Mouse (Mus musculus) intestine, postnatal 0 days (tissue): ENCODE data around the gene Slc46a2. TPM values are rescaled to one million over a fixed set of nuclear protein-coding genes. Genes with fewer than 3 reads are reported as not detected.

ENCODE experiments used
- ATAC-seq: fragments of 200-750 bp; cut with Nextera tagmentation; 2 replicates; pipeline ENCODE4 v1.8.0; 2017; ENCODE audit warnings: mild to moderate bottlenecking, moderate TSS enrichment, moderate library complexity
- H3K27ac ChIP-seq: fragments of 300-500 bp; sonication (generic); 2 replicates; pipeline ENCODE4 v1.5.1; 2014; ENCODE audit warnings: mild to moderate bottlenecking, low read depth, low read length, moderate library complexity
- H3K27me3 ChIP-seq: fragments of 300-500 bp; sonication (generic); replicated peaks from 2 replicates; pipeline ENCODE4 v1.6.1; 2014; ENCODE audit warnings: low read length, mixed read lengths; ENCODE audit not compliant: control insufficient read depth, insufficient read depth
- H3K36me3 ChIP-seq: fragments of 300-500 bp; sonication (generic); 2 replicates; pipeline ENCODE4 v1.6.1; 2014; ENCODE audit warnings: mild to moderate bottlenecking, moderate library complexity; ENCODE audit not compliant: control insufficient read depth, insufficient read depth
- H3K4me1 ChIP-seq: fragments of 300-500 bp; sonication (generic); replicated peaks from 2 replicates; pipeline ENCODE4 v1.6.1; 2014; ENCODE audit warnings: antibody characterized with exemption, low read length, mixed read lengths; ENCODE audit not compliant: control insufficient read depth, insufficient read depth
- H3K4me2 ChIP-seq: fragments of 300-500 bp; sonication (generic); replicated peaks from 2 replicates; pipeline ENCODE4 v1.6.1; 2014; ENCODE audit warnings: low read depth, mild to moderate bottlenecking, moderate library complexity
- H3K4me3 ChIP-seq: fragments of 300-500 bp; sonication (generic); 2 replicates; pipeline ENCODE4 v1.5.1; 2014; ENCODE audit warnings: low read depth, low read length
- H3K9ac ChIP-seq: fragments of 300-500 bp; sonication (generic); 2 replicates; pipeline ENCODE4 v1.6.1; 2014; ENCODE audit warnings: mild to moderate bottlenecking, low read depth, low read length
- H3K9me3 ChIP-seq: fragments of 300-500 bp; sonication (generic); 2 replicates; pipeline ENCODE4 v1.6.1; 2016; ENCODE audit warnings: mixed run types; ENCODE audit not compliant: control insufficient read depth
- CTCF ChIP-seq: sonication (generic); IDR thresholded peaks from 2 replicates; pipeline ENCODE4 v1.5.1; 2016; ENCODE audit warnings: low read depth, mild to moderate bottlenecking, control low read depth, antibody characterized with exemption, moderate library complexity
- WGBS: fragments of 180-500 bp; shearing (Covaris S2); extraction: QIAGEN DNeasy Blood & Tissue Kit; methylation state at CpG from one replicate; pipeline ENCODE4 v1.1.7; 2014; 5-methylcytosine and 5-hydroxymethylcytosine counted together
- polyA plus RNA-seq: library from polyadenylated mRNA; unstranded; fragments of >200 nt; fragmentation: Nextera tagmentation; extraction: Ambion mirVana; gene quantifications from 2 replicates; pipeline ENCODE4 v1.2.1, GENCODE M21; 2015

Slc46a2 gene
- polyA plus RNA-seq, 1 experiment from 2014 or later = not detected

DNA sequence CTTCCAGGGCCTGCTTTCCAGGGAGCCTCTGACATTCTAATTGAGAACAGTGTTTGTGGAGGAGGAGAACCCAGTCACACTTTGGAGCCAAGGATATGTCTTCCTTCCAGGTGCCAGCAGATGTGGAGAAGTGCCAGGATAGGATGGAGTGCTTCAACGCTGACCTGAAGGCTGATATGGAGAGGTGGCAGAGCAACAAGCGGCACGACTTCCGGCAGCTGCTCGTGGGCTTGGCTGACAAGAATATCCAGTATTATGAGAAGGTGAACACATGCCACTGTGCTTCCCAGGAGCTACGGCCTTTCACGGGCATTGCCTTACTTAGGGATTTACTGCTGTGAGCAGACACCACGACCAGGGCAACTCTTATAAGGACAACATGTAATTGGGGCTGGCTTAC, 20.4 kb downstream of the Slc46a2 start:
- WGBS = 91% methylated on average over 8 of the region's 8 CpGs
- no peak for ATAC-seq
- Histone ChIP-seq H3K9ac (no peak overlapping the region), H3K27me3 (no peaks in the 10 kb centered on the region), H3K27ac (no peak overlapping the region), H3K9me3 (no peaks in the 10 kb centered on the region), H3K4me2 (no peak overlapping the region), H3K4me3 (no peak overlapping the region), H3K36me3 (peaks cover 27% of the 10 kb centered on the region; the same call in 1 of the 2 replicates), H3K4me1 (no peaks in the 10 kb centered on the region)
- TF ChIP-seq CTCF = no peak

DNA sequence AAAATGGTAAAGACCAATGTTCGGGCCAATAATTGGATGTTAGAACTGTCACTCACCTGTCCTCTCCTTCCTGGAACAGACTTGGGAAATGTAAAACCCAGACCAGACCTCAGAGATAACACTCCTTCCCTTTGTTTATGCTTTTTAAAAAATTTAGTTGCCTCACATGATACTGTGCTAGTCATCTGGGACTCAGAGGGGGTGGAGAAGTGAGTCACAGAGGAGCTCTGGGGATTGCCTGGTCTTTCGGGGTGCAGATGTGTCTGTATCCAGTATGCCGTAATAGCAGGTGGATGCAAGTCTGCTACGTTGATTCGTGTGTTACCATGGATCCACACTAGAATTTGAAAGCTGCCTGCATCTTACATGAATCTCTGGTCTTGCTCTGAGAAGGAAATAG, 22.1 kb downstream of the Slc46a2 start:
- no peaks in the 10 kb centered on the region for H3K4me1 ChIP-seq

DNA sequence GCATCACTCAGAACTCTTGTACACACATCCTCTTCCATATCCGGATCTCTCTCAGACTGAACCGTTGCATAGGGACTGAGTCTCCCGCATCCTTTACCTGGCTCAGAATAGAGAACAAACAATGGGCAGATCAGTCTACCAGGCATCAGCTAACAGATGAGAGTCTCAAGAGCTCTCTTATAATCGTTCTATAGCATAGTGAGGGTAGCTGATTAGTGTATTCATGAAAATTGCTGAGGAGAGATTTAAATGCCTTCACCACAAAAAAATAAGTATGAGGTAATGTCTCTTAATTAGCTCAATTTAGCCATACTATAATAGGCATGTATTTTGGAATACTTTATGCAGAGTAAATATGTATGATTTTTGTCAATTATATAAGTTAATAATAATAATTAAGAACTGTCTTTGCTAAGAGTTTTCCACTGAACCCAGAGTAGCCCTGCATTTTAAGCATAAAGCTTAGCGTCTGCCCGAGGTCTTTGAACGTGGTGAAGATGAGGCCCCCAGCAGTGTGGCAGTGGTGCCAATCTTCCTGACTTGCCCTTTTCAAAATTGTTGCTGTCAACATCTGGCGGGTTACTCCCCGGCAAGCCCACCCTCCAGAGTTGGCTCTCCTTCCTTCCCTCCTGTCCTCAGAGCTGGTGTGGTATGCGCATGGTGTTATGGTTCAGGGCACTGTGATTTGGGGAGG, 23.0 kb downstream of the Slc46a2 start:
- 92% methylated on average over 10 of the region's 10 CpGs for WGBS
- no peak for ATAC-seq

More for the DNA sequence above, 22.1 kb downstream of the Slc46a2 start:
- H3K27me3 ChIP-seq = no peaks in the 10 kb centered on the region
- H3K4me3 ChIP-seq = no peak overlapping the region
- no peak overlapping the region for H3K27ac ChIP-seq
- WGBS = 94% methylated on average over 5 of the region's 5 CpGs
- H3K36me3 ChIP-seq = peaks cover 18% of the 10 kb centered on the region; the same call in 1 of the 2 replicates
- no peaks in the 10 kb centered on the region for H3K9me3 ChIP-seq
- TF ChIP-seq CTCF = no peak
- ATAC-seq = no peak
- no peak overlapping the region for H3K4me2 ChIP-seq
- H3K9ac ChIP-seq = no peak overlapping the region

DNA sequence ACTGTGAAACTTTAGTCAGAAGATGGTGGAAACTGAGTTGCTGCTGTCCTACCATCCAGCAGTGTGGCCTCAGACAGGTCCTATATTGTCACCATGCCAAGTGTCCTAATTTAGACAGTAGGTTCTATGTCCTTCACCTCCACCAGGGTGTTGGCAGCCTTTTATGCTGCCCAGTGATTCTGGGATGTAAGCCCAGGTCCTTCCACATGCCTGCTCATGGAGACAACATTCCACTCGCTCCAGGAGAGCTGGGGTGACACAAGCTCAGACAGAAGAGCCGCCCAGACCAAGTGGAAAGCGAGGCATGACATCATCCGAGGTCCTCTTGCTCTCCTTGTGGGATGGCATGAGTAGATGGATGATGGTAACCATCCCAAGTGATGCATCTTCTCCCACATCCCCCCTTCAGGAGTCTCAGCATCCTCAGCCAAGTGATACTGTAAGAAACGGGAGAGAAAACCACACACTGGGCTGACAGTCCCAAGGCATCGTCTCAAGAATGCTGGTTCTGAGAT, 24.7 kb downstream of the Slc46a2 start:
- Histone ChIP-seq H3K27me3 (no peaks in the 10 kb centered on the region), H3K36me3 (peaks cover 14% of the 10 kb centered on the region; the same call in 1 of the 2 replicates), H3K9ac (no peak overlapping the region), H3K4me2 (no peak overlapping the region), H3K9me3 (no peaks in the 10 kb centered on the region), H3K4me3 (no peak overlapping the region), H3K4me1 (no peaks in the 10 kb centered on the region), H3K27ac (no peak overlapping the region)
- no peak for TF ChIP-seq CTCF
- 85% methylated on average over 6 of the region's 6 CpGs for WGBS
- no peak for ATAC-seq

More for the DNA sequence above, 23.0 kb downstream of the Slc46a2 start:
- H3K4me3 ChIP-seq = no peak overlapping the region
- no peaks in the 10 kb centered on the region for H3K27me3 ChIP-seq
- H3K36me3 ChIP-seq = peaks cover 13% of the 10 kb centered on the region; the same call in 1 of the 2 replicates
- no peak overlapping the region for H3K9ac ChIP-seq
- no peaks in the 10 kb centered on the region for H3K9me3 ChIP-seq
- H3K27ac ChIP-seq = no peak overlapping the region
- H3K4me2 ChIP-seq = no peak overlapping the region
- no peak for TF ChIP-seq CTCF
- no peaks in the 10 kb centered on the region for H3K4me1 ChIP-seq

DNA sequence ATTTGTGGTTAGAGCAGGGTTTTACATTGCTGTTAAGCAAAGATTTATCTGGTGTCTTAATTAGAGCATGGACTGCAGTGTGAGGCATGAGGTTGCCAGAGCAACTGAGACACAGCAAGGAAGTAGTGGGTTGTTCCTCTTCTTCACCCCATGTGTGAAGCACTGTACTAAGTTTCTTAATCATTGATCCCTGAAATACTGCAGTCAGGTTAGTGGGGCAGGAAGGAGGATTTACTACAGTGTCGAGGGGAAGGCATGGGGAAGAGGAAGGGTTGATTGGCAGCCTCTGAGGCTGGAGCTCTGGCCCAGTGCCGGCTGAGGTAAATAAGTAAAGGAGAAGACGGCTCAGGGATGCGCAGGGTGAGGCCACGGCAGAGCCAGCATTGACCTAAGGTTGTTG, 26.8 kb downstream of the Slc46a2 start:
- 75% methylated on average over 5 of the region's 5 CpGs for WGBS
- H3K27me3 ChIP-seq = no peaks in the 10 kb centered on the region
- ATAC-seq = no peak
- no peaks in the 10 kb centered on the region for H3K9me3 ChIP-seq
- no peaks in the 10 kb centered on the region for H3K4me1 ChIP-seq
- no peak overlapping the region for H3K4me2 ChIP-seq
- H3K4me3 ChIP-seq = no peak overlapping the region
- peaks cover 20% of the 10 kb centered on the region; the same call in 1 of the 2 replicates for H3K36me3 ChIP-seq
- H3K9ac ChIP-seq = no peak overlapping the region
- no peak overlapping the region for H3K27ac ChIP-seq
- TF ChIP-seq CTCF = no peak

DNA sequence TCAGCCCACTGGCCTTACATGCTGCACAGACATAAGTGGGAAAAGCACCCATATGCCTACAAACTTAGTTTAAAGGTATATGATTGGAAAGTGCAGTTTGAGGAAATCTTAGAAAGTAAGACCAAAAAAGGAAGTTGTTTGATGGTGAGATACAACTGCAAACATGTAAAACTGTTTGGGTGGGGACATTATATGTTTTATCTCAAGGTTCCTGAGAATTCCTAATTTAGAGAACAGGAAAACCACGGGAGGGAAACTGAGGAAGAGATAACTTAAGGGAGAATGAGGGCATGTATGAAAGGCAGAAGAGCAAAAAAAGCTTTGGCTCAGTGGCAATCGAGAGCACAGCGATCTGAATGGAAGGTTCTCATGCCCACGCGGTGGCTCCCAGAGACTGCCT, 27.8 kb downstream of the Slc46a2 start:
- TF ChIP-seq CTCF = no peak
- Histone ChIP-seq H3K9me3 (no peaks in the 10 kb centered on the region), H3K36me3 (peaks cover 27% of the 10 kb centered on the region; the same call in 1 of the 2 replicates), H3K9ac (no peak overlapping the region), H3K4me2 (no peak overlapping the region), H3K27me3 (no peaks in the 10 kb centered on the region), H3K27ac (no peak overlapping the region), H3K4me3 (no peak overlapping the region), H3K4me1 (no peaks in the 10 kb centered on the region)
- no peak for ATAC-seq
- whole genome bisulfite sequencing = 86% methylated on average over 5 of the region's 5 CpGs
